Mouse (Mus musculus) lung, postnatal 14 days (tissue): ENCODE measurements at regions not wholly inside any gene's neighbourhood (a gene's known extent, or its start where the extent isn't known, plus 50 kb on each side); places are given as distances from the start of the nearest gene placed in this dataset.
A peak's percentile ranks its signal among the peaks of the same experiment; 100 is the strongest.

Source experiments
- DNase-seq: peaks from one replicate; pipeline ENCODE4 v3.0.0; 2021

GRCm38 (mm10) chr3:117520461-117520860 lies 54.2 kb upstream of the Plppr5 start:
- DNase-seq = no peak

GRCm38 (mm10) chr3:117508090-117508489 lies 66.5 kb upstream of the Plppr5 start:
- no peak for DNase-seq

- DNase-seq = no peak
Measured at GRCm38 (mm10) chr3:117506151-117506723, 68.4 kb upstream of the Plppr5 start.

- DNase-seq = no peak
Measured at GRCm38 (mm10) chr3:117501107-117501506, 73.5 kb upstream of the Plppr5 start.

- DNase-seq = no peak
Measured at GRCm38 (mm10) chr3:117498138-117498897, 76.3 kb upstream of the Plppr5 start.

GRCm38 (mm10) chr3:117494118-117494517 lies 80.5 kb upstream of the Plppr5 start:
- DNase-seq = peak; percentile 42

GRCm38 (mm10) chr3:117487281-117488027 lies 87.2 kb upstream of the Plppr5 start:
- DNase-seq = no peak

GRCm38 (mm10) chr3:117486351-117486750 lies 88.3 kb upstream of the Plppr5 start:
- DNase-seq = no peak

GRCm38 (mm10) chr3:117480131-117480530 lies 94.5 kb upstream of the Plppr5 start:
- DNase-seq = no peak

GRCm38 (mm10) chr3:117459507-117459906 lies 98.8 kb upstream of the Plppr4 start:
- no peak for DNase-seq

GRCm38 (mm10) chr3:117450559-117450958 lies 89.9 kb upstream of the Plppr4 start:
- DNase-seq = no peak

- no peak for DNase-seq
Measured at GRCm38 (mm10) chr3:117441887-117442286, 81.2 kb upstream of the Plppr4 start.

- DNase-seq = no peak
Measured at GRCm38 (mm10) chr3:117440294-117440693, 79.6 kb upstream of the Plppr4 start.

GRCm38 (mm10) chr3:117438473-117439114 lies 77.9 kb upstream of the Plppr4 start:
- peak; percentile 71 for DNase-seq

- DNase-seq = no peak
Measured at GRCm38 (mm10) chr3:117424526-117424925, 63.9 kb upstream of the Plppr4 start.

GRCm38 (mm10) chr3:117412896-117413747 lies 52.4 kb upstream of the Plppr4 start:
- no peak for DNase-seq
